Comparison of ENCODE assay signal across 12 mouse cellular contexts in the genomic region with DNA sequence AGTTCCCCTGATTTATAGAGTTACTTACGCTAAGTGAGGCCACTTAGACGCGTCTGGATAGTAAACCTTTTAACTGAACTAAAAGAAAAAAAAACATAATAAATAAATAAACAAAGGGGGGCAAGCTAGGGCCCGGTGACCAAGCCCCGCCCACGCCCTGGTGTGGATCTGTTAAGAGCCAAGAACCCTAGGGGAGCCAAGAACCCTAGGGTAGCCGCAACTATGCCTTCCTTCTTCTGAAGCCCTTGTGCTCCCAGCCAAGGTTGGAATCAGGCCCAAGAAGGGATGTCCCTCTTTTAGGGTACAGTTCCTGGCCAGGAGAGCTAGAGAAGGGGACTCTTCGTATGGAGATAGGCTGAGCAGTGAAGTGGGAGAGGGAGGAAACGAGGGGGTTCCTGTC.
DNase-seq lines count a peak whose midpoint lies in the region; ATAC-seq and TF ChIP-seq lines count a peak whose summit lies in the region.
"Had no signal": no experiment of that assay in that cellular context is flagged by ENCODE, and none has a peak within 500 bp of the region (broad histone marks: within the 10 kb centered on the region; RNA-seq: fewer than 3 reads in every experiment).

No protein-coding gene starts in this region.

- peak overlapping the region; percentile 67 for H3K27ac ChIP-seq in hindbrain, embryonic 10.5 days
- H3K27ac ChIP-seq in hindbrain, embryonic 16.5 days (ENCODE audit: low read depth, low read length) = no peak overlapping the region
- peak overlapping the region; percentile 84 for H3K27ac ChIP-seq in lung, embryonic 16.5 days (ENCODE audit: low read length)
- no peak overlapping the region for H3K27ac ChIP-seq in forebrain, embryonic 16.5 days (ENCODE audit: low read length)

- DNase-seq in hindbrain, embryonic 10.5 days (ENCODE audit: low spot score) = no peak
- DNase-seq in lung, adult 2 months = no peak
- peak; percentile 54 for DNase-seq in lung, postnatal 10 days
- no peak for DNase-seq in T-cell, adult 2 months (ENCODE audit: low spot score)
- DNase-seq: cerebellum, postnatal 10 days; heart, adult 18-20 months; thymus, postnatal 36 days had no signal

- H3K4me1 ChIP-seq in hindbrain, embryonic 10.5 days (replicated peaks) = peaks cover 98% of the 10 kb centered on the region
- peaks cover 34% of the 10 kb centered on the region for H3K4me1 ChIP-seq in hindbrain, embryonic 16.5 days (ENCODE audit: control insufficient read depth, insufficient read depth, low read depth, low read length)
- H3K4me1 ChIP-seq in lung, embryonic 16.5 days (replicated peaks; ENCODE audit: control insufficient read depth, insufficient read depth, low read length) = peaks cover 49% of the 10 kb centered on the region
- peaks cover 58% of the 10 kb centered on the region for H3K4me1 ChIP-seq in lung, adult 2 months (ENCODE audit: control insufficient read depth, insufficient read depth, low read length)
- peaks cover 20% of the 10 kb centered on the region for H3K4me1 ChIP-seq in forebrain, embryonic 16.5 days (replicated peaks; ENCODE audit: control insufficient read depth, insufficient read depth, low read length)

- H3K27me3 ChIP-seq in hindbrain, embryonic 10.5 days (ENCODE audit: insufficient read depth, poor library complexity, severe bottlenecking) = peaks cover 98% of the 10 kb centered on the region
- no peaks in the 10 kb centered on the region; the same call in 1 of the 2 replicates for H3K27me3 ChIP-seq in hindbrain, embryonic 16.5 days (replicated peaks; ENCODE audit: control insufficient read depth, insufficient read depth, low read length)
- H3K27me3 ChIP-seq in lung, embryonic 16.5 days (ENCODE audit: control insufficient read depth, insufficient read depth, low read depth, low read length) = peaks cover 2% of the 10 kb centered on the region; the same call in 1 of the 2 replicates
- peaks cover 19% of the 10 kb centered on the region for H3K27me3 ChIP-seq in forebrain, embryonic 16.5 days (replicated peaks; ENCODE audit: control insufficient read depth, insufficient read depth, low read length)

- H3K9ac ChIP-seq in hindbrain, embryonic 16.5 days (ENCODE audit: low read depth, low read length) = no peak overlapping the region
- H3K9ac ChIP-seq in lung, embryonic 16.5 days (ENCODE audit: low read length) = no peak overlapping the region
- H3K9ac ChIP-seq in forebrain, embryonic 16.5 days (replicated peaks; ENCODE audit: low read depth, low read length) = no peak overlapping the region

- TF ChIP-seq POLR2A in lung, adult 2 months (IDR thresholded peaks at IDR 0.05; ENCODE audit: borderline replicate concordance, extremely low read depth, low read depth, low read length) = no peak

- 82% methylated on average over 9 of the region's 9 CpGs for WGBS in hindbrain, embryonic 10.5 days
- 56% methylated on average over 9 of the region's 9 CpGs for WGBS in hindbrain, embryonic 16.5 days
- WGBS in lung, embryonic 16.5 days = 44% methylated on average over 9 of the region's 9 CpGs
- WGBS in lung, adult 2 months = 42% methylated on average over 9 of the region's 9 CpGs
- WGBS in forebrain, embryonic 16.5 days = 72% methylated on average over 9 of the region's 9 CpGs

- ATAC-seq in hindbrain, embryonic 16.5 days = no peak
- ATAC-seq in lung, embryonic 16.5 days (ENCODE audit: low read depth) = no peak
- no peak for ATAC-seq in forebrain, embryonic 16.5 days
- ATAC-seq: CD4-positive, CD25-positive, alpha-beta regulatory T cell, adult 4 months; intestine, embryonic 15.5 days had no signal

- H3K36me3 ChIP-seq in hindbrain, embryonic 10.5 days = peaks cover 1% of the 10 kb centered on the region; the same call in 1 of the 2 replicates
- no peaks in the 10 kb centered on the region for H3K36me3 ChIP-seq in hindbrain, embryonic 16.5 days (ENCODE audit: control insufficient read depth, insufficient read depth, low read length)
- no peaks in the 10 kb centered on the region for H3K36me3 ChIP-seq in lung, embryonic 16.5 days (ENCODE audit: control insufficient read depth, insufficient read depth, low read length)
- no peaks in the 10 kb centered on the region for H3K36me3 ChIP-seq in forebrain, embryonic 16.5 days (ENCODE audit: control insufficient read depth, insufficient read depth)
- H3K36me3 ChIP-seq: intestine, embryonic 15.5 days had no signal

- no peak overlapping the region for H3K4me2 ChIP-seq in hindbrain, embryonic 16.5 days (ENCODE audit: low read length)
- H3K4me2 ChIP-seq in lung, embryonic 16.5 days (ENCODE audit: low read depth, low read length) = no peak overlapping the region
- no peak overlapping the region for H3K4me2 ChIP-seq in forebrain, embryonic 16.5 days (ENCODE audit: low read length)

- H3K4me3 ChIP-seq in hindbrain, embryonic 10.5 days = no peak overlapping the region
- H3K4me3 ChIP-seq in hindbrain, embryonic 16.5 days (ENCODE audit: low read length) = no peak overlapping the region
- no peak overlapping the region for H3K4me3 ChIP-seq in lung, embryonic 16.5 days (ENCODE audit: low read length)
- H3K4me3 ChIP-seq in lung, adult 2 months (replicated peaks; ENCODE audit: extremely low read depth, low read depth, low read length) = no peak overlapping the region
- H3K4me3 ChIP-seq in forebrain, embryonic 16.5 days (replicated peaks; ENCODE audit: low read length) = no peak overlapping the region
- H3K4me3 ChIP-seq: intestine, embryonic 15.5 days had no signal

- TF ChIP-seq CTCF in lung, adult 2 months (IDR thresholded peaks at IDR 0.05; ENCODE audit: insufficient read depth, low read length) = no peak

- H3K9me3 ChIP-seq in hindbrain, embryonic 10.5 days = no peaks in the 10 kb centered on the region
- H3K9me3 ChIP-seq in hindbrain, embryonic 16.5 days (ENCODE audit: control insufficient read depth, low read length) = no peaks in the 10 kb centered on the region
- no peaks in the 10 kb centered on the region for H3K9me3 ChIP-seq in lung, embryonic 16.5 days (ENCODE audit: control insufficient read depth, low read length)
- H3K9me3 ChIP-seq in forebrain, embryonic 16.5 days (ENCODE audit: control insufficient read depth, low read length) = no peaks in the 10 kb centered on the region
- H3K9me3 ChIP-seq: intestine, embryonic 15.5 days had no signal

Comparison
In these comparisons a context has a peak if more than half of its experiments do, and no peak if none do; other contexts are left out.
1. H3K27ac ChIP-seq: peak in hindbrain, embryonic 10.5 days (single experiment) and lung, embryonic 16.5 days (single experiment); none in hindbrain, embryonic 16.5 days (single experiment) and forebrain, embryonic 16.5 days (single experiment).